Mouse (Mus musculus): Measurements from ENCODE around the gene Coq9. TPM values are rescaled to one million over a fixed set of nuclear protein-coding genes. Genes with fewer than 3 reads are reported as not detected.
"Not testable (repeated sequence)": the region's sequence is repeated elsewhere in the genome, so short reads cannot be mapped to it uniquely, and the experiment has no call there.

Coq9 gene
- polyA plus RNA-seq, 1 experiment: 52.1 TPM

DNA sequence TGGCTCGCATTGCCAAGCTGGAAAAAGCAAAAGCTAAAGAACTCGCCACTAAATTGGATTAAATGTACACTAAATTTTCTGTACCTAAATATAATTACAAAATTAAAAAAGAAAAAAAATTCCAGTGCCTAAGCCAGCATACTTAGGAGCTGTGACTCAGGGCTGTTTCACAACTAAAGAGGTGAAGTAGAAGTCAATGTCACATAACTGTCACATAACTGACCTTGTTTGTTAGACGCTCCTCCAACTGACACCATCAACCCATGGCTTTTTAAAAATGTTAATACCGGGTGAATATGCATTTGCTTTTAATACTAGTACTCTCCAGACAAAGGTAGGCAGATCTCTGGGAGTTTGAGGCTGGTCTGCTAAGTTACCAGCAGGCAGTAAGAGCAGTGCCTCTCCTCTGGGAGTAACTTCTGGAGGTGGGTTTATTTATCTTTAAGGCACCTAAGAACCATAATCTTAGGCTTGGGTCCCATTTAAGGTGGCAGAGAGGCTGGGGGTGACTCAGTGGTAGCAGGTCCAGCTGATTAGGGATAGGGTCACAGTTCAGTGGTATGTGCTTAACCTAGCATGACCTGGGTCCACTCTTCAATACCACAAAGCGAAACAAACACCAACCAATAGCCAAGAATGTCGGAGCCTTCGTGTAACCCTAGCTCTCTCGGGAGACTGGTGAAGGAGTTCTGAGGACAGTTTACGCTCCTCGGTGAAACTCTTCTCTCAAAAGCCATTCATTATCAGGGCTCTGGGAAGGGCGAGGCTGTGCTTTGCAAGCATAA, 1.5 kb upstream of the Coq9 start:
- no peaks in the 10 kb centered on the region for H3K27me3 ChIP-seq (ENCODE audit: control insufficient read depth, insufficient read depth, low read length)
- TF ChIP-seq POLR2A (IDR thresholded peaks at IDR 0.05; ENCODE audit: control insufficient read depth, low read depth, low read length): no peak
- peak overlapping the region; percentile 61 for H3K4me3 ChIP-seq (ENCODE audit: control insufficient read depth, low read depth, low read length)

DNA sequence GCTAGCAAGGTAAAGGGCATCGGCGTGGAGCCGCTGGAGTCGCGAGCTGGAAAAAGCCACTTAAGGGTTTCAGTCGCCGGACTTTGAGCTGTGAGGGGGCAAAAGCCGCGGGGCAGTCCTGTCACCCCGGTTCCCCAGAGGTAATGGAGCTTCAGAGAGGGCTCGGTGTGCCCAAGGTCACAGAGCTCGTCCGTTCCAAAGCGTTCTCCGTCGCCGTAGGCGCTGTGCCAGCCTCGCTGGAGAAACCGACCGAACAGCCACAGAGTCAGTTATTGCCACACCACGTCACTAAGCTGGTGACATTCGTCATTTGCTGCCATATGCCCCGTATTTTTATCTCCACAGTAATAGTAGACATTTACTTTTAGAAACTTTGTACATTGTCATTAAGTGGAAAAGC, 479 bp downstream of the Coq9 start:
- Histone ChIP-seq H3K4me1 (ENCODE audit: control insufficient read depth, insufficient read depth, low read length) (peaks cover 4% of the 10 kb centered on the region), H3K4me3 (ENCODE audit: control insufficient read depth, low read depth, low read length) (peak overlapping the region; percentile 94), H3K27ac (ENCODE audit: control insufficient read depth, insufficient read depth, low read depth, low read length) (peak overlapping the region; percentile 88), H3K36me3 (ENCODE audit: control insufficient read depth, insufficient read depth, low read length) (no peaks in the 10 kb centered on the region), H3K27me3 (ENCODE audit: control insufficient read depth, insufficient read depth, low read length) (no peaks in the 10 kb centered on the region)
- TF ChIP-seq POLR2A (IDR thresholded peaks at IDR 0.05; ENCODE audit: control insufficient read depth, low read depth, low read length) (no peak; the same call in 1 of the 2 replicates), CTCF (IDR thresholded peaks at IDR 0.05; ENCODE audit: control insufficient read depth, insufficient read depth, insufficient replicate concordance, low read depth, low read length) (no peak)

More for the DNA sequence above, 1.5 kb upstream of the Coq9 start:
- no peak overlapping the region for H3K27ac ChIP-seq (ENCODE audit: control insufficient read depth, insufficient read depth, low read depth, low read length)
- H3K4me1 ChIP-seq (ENCODE audit: control insufficient read depth, insufficient read depth, low read length): peaks cover 4% of the 10 kb centered on the region
- peaks cover under 1% of the 10 kb centered on the region; the same call in 1 of the 2 replicates for H3K36me3 ChIP-seq (ENCODE audit: control insufficient read depth, insufficient read depth, low read length)

DNA sequence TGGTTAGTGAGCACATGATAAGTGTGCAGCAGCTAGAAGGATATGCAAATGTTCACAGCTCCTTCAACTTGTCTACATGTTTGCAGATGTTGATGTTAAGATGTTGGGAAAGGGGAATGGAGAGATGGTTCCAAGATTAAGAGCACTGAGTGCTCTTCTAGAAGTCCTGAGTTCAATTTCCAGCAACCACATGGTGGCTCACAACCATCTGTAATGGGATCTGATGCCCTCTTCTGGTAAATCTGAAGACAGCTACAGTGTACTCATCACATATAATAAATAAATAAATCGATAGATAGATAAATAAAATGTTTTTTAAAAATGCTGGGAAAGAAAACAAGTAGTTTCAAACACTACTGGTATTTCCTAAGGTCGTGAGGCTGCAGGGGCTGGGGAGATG, 3.1 kb downstream of the Coq9 start:
- TF ChIP-seq POLR2A (IDR thresholded peaks at IDR 0.05; ENCODE audit: control insufficient read depth, low read depth, low read length) (no peak), CTCF (IDR thresholded peaks at IDR 0.05; ENCODE audit: control insufficient read depth, insufficient read depth, insufficient replicate concordance, low read depth, low read length) (no peak)
- Histone ChIP-seq H3K4me1 (ENCODE audit: control insufficient read depth, insufficient read depth, low read length) (peaks cover 4% of the 10 kb centered on the region), H3K4me3 (ENCODE audit: control insufficient read depth, low read depth, low read length) (no peak overlapping the region), H3K27ac (ENCODE audit: control insufficient read depth, insufficient read depth, low read depth, low read length) (no peak overlapping the region), H3K27me3 (ENCODE audit: control insufficient read depth, insufficient read depth, low read length) (no peaks in the 10 kb centered on the region), H3K36me3 (ENCODE audit: control insufficient read depth, insufficient read depth, low read length) (peaks cover 2% of the 10 kb centered on the region)

DNA sequence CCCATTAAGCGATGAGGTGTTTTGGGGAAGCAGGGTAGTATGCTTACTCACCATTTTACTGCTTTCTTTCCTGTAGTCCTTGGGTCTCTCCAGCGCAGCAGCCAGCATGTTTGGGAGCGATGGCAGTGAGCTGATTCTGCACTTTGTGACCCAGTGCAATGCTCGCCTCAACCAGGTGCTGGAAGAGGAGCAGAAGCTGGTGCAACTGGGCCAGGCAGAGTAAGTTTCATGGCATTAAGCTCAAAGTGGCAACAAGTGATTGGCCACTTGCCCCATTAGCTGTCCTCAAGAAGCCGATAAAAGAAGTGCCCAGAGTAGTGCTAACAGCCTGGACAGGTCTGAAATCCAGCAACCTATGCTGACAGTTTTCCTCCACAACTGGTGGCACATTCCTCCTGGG, 11.9 kb downstream of the Coq9 start:
- TF ChIP-seq CTCF (IDR thresholded peaks at IDR 0.05; ENCODE audit: control insufficient read depth, insufficient read depth, insufficient replicate concordance, low read depth, low read length) (no peak), POLR2A (IDR thresholded peaks at IDR 0.05; ENCODE audit: control insufficient read depth, low read depth, low read length) (no peak)
- peaks cover 6% of the 10 kb centered on the region for H3K36me3 ChIP-seq (ENCODE audit: control insufficient read depth, insufficient read depth, low read length)

DNA sequence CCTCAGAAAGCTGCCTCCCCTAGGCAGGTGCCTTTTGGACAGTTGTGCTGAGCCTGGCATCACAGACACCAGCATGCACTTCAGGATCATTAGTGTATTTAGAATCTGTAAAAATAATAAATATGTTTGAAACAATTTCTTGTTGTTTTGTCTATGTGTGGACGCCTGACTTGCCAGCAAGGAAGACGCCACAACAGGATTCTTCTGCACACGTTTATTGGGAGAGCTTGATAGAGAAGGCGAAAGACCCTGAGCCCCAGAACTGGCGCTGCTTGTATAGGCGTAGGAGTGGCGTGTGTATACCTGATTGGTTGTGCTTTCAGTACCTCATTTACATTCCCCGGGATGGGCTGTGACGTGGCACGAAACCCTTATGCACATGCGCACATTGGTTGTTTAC, 16.6 kb downstream of the Coq9 start:
- not testable (repeated sequence) for H3K4me1 ChIP-seq (ENCODE audit: control insufficient read depth, insufficient read depth, low read length); H3K27me3 ChIP-seq (ENCODE audit: control insufficient read depth, insufficient read depth, low read length); H3K36me3 ChIP-seq (ENCODE audit: control insufficient read depth, insufficient read depth, low read length); H3K27ac ChIP-seq (ENCODE audit: control insufficient read depth, insufficient read depth, low read depth, low read length); H3K4me3 ChIP-seq (ENCODE audit: control insufficient read depth, low read depth, low read length)

More for the DNA sequence above, 11.9 kb downstream of the Coq9 start:
- Histone ChIP-seq H3K4me1 (ENCODE audit: control insufficient read depth, insufficient read depth, low read length) (no peaks in the 10 kb centered on the region), H3K27ac (ENCODE audit: control insufficient read depth, insufficient read depth, low read depth, low read length) (no peak overlapping the region), H3K27me3 (ENCODE audit: control insufficient read depth, insufficient read depth, low read length) (no peaks in the 10 kb centered on the region), H3K4me3 (ENCODE audit: control insufficient read depth, low read depth, low read length) (no peak overlapping the region)

DNA sequence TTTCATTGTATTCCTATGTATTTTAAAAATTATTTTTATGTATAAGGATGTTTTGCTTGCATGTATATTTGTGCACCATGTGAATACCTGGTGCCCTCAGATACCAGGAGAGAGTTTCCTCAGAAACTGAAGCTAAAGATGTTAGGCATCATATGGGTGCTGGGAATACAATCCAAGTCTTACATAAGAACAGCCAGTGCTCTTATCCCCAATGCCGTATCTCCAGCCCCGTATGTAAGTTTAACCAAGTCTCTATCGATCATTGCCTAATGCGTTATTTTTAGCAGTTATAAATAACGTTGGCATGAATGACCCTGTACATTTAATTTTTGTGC, 18.9 kb downstream of the Coq9 start:
- Histone ChIP-seq H3K36me3 (ENCODE audit: control insufficient read depth, insufficient read depth, low read length) (no peaks in the 10 kb centered on the region; the same call in none of the 2 replicates), H3K4me1 (ENCODE audit: control insufficient read depth, insufficient read depth, low read length) (no peaks in the 10 kb centered on the region; the same call in 1 of the 2 replicates), H3K4me3 (ENCODE audit: control insufficient read depth, low read depth, low read length) (peak overlapping the region; percentile 97), H3K27ac (ENCODE audit: control insufficient read depth, insufficient read depth, low read depth, low read length) (no peak overlapping the region), H3K27me3 (ENCODE audit: control insufficient read depth, insufficient read depth, low read length) (no peaks in the 10 kb centered on the region)
- no peak for TF ChIP-seq POLR2A (IDR thresholded peaks at IDR 0.05; ENCODE audit: control insufficient read depth, low read depth, low read length)
- TF ChIP-seq CTCF (IDR thresholded peaks at IDR 0.05; ENCODE audit: control insufficient read depth, insufficient read depth, insufficient replicate concordance, low read depth, low read length): no peak

DNA sequence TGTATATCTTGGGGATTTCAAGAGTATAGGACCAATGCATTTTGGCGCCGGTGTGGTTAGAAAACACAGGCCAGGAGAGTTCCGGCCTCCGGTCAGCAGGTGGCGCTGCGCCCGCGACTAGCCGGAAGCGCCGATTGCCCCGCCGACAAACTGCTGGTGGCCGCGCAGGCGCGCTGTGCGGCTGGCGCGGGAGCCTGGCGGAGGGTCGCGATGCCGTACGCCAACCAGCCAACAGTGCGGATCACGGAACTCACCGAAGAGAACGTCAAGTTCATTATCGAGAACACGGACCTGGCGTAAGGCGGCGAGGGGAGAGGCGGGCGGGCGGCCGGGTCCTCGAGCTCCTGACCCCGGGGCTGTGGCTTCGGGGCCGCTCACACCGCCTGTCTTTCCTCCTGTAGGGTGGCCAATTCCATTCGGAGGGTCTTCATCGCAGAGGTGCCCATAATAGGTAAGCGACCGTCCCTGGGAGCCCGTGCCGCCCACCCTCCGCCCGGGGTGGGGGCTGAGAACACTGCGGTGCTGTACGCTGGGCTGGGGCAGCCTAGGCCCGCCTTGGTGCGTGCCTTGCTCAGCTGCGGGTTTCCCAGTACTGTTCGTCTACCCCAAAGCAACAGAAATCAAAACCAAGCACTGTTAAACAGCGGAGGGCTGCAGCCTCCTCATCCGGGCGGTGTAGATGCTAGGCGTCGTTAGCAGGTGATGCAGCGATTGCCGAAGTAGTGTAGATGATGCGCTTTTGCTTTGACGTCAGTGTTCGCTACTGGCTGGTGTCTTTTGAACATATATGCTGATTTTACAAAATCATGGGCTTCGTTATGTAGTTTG, 19.4 kb downstream of the Coq9 start, which contains the start of gene Polr2c:
Gene Polr2c, plus strand, starts transcription at position 105 of the 828 bp plus-strand sequence.
- peak within 1 kb of the TSS; percentile 97 for H3K4me3 ChIP-seq (ENCODE audit: control insufficient read depth, low read depth, low read length)
- no peaks in the 10 kb centered on the region; the same call in none of the 2 replicates for H3K36me3 ChIP-seq (ENCODE audit: control insufficient read depth, insufficient read depth, low read length)
- peak; percentile 92 for TF ChIP-seq CTCF (IDR thresholded peaks at IDR 0.05; ENCODE audit: control insufficient read depth, insufficient read depth, insufficient replicate concordance, low read depth, low read length)
- TF ChIP-seq POLR2A (IDR thresholded peaks at IDR 0.05; ENCODE audit: control insufficient read depth, low read depth, low read length): peak; percentile 82
- no peaks in the 10 kb centered on the region for H3K27me3 ChIP-seq (ENCODE audit: control insufficient read depth, insufficient read depth, low read length)
- H3K27ac ChIP-seq (ENCODE audit: control insufficient read depth, insufficient read depth, low read depth, low read length): peak within 1 kb of the TSS; percentile 82
- H3K4me1 ChIP-seq (ENCODE audit: control insufficient read depth, insufficient read depth, low read length): no peaks in the 10 kb centered on the region; the same call in 1 of the 2 replicates

All from testis, adult 2 months (tissue).